Mouse (Mus musculus) limb, embryonic 10.5 days (tissue): ENCODE measurements around the gene Hoxa10. TPM values are rescaled to one million over a fixed set of nuclear protein-coding genes. Genes with fewer than 3 reads are reported as not detected.
A peak's percentile ranks its signal among the peaks of the same experiment; 100 is the strongest.

Experiments
- DNase-seq: peaks from one replicate; pipeline ENCODE4 v3.0.0-alpha.2; 2017; ENCODE audit warnings: low spot score
- H3K27ac ChIP-seq: fragments of 300-500 bp; sonication (generic); 2 replicates; pipeline ENCODE4 v1.5.1; 2016; ENCODE audit warnings: mild to moderate bottlenecking
- H3K27me3 ChIP-seq: fragments of 300-500 bp; sonication (generic); 2 replicates; pipeline ENCODE4 v1.6.1; 2016; ENCODE audit warnings: low read depth, mild to moderate bottlenecking; ENCODE audit not compliant: poor library complexity, severe bottlenecking
- H3K36me3 ChIP-seq: fragments of 300-500 bp; sonication (generic); 2 replicates; pipeline ENCODE4 v1.6.1; 2016; ENCODE audit warnings: mild to moderate bottlenecking, moderate library complexity
- H3K4me1 ChIP-seq: fragments of 300-500 bp; sonication (generic); 2 replicates; pipeline ENCODE4 v1.6.1; 2016
- H3K4me3 ChIP-seq: fragments of 300-500 bp; sonication (generic); 2 replicates; pipeline ENCODE4 v1.5.1; 2016; ENCODE audit warnings: mild to moderate bottlenecking, moderate library complexity
- H3K9me3 ChIP-seq: fragments of 300-500 bp; sonication (generic); replicated peaks from 2 replicates; pipeline ENCODE4 v1.6.1; 2016; ENCODE audit warnings: mild to moderate bottlenecking
- WGBS: fragments of 180-500 bp; shearing (Covaris S2); methylation state at CpG from one replicate; pipeline ENCODE4 v1.1.7; 2016; 5-methylcytosine and 5-hydroxymethylcytosine counted together
- polyA plus RNA-seq: library from polyadenylated mRNA; unstranded; fragments of >200 nt; fragmentation: Nextera tagmentation; extraction: Ambion mirVana; gene quantifications from 2 replicates; pipeline ENCODE4 v1.2.1, GENCODE M21; 2016

The Hoxa10 gene
- polyA plus RNA-seq, 1 experiment from 2014 or later: 195 TPM

DNA sequence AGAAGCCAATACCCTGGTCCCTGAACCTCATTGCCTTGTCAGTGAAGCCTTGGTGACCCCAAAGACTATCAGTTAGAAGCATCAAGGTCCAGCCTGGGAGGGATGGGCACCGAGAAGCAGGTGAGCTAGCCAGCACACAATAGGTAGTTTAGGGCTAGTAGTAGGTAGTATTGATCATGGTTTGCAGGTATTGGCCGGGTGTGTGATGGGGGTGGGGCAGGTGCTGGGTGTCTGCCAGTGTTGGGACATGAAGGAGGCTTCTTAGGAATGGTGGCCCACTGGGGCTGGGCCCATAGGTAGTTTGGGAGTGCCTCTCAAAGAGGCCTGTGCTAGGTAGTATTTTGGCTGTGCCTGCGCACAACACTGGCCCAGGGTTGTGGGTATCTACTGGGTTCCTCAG is 25.6 kb downstream of the Hoxa10 start:
- Histone ChIP-seq H3K4me3 (peak overlapping the region; percentile 90), H3K27me3 (peaks cover 48% of the 10 kb centered on the region), H3K9me3 (no peaks in the 10 kb centered on the region), H3K4me1 (peaks cover 85% of the 10 kb centered on the region), H3K27ac (peak overlapping the region; percentile 99), H3K36me3 (0 out of 2 replicates have a peak, but pooled peaks cover 4% of the 10 kb centered on the region)
- WGBS: 23% methylated on average over 3 of the region's 3 CpGs
- peak; percentile 53 for DNase-seq

DNA sequence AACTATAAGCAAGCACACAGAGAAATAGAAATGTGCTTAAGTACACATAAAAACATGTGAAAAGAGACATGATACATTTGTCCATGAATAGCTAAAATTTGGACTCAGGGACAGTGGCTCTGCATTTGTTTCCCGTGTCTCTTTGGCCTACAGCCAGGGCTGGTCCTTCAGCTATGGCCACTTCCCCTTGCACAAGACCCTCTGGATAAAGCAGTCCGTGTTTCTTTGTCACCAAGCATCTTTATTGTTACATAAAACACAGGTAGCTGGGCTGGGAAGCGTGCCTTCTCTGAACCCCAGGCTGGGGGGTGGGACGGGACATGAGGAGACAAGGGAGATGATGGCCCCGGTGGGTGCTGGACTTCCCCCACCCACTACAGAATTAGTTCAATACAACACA is 26.4 kb downstream of the Hoxa10 start:
- no peaks in the 10 kb centered on the region for H3K9me3 ChIP-seq
- H3K4me1 ChIP-seq: peaks cover 85% of the 10 kb centered on the region
- H3K27me3 ChIP-seq: peaks cover 48% of the 10 kb centered on the region
- 21% methylated on average over 5 of the region's 5 CpGs for WGBS
- peak; percentile 42 for DNase-seq
- peak overlapping the region; percentile 90 for H3K4me3 ChIP-seq
- H3K27ac ChIP-seq: peak overlapping the region; percentile 99
- 0 out of 2 replicates have a peak, but pooled peaks cover 4% of the 10 kb centered on the region for H3K36me3 ChIP-seq

DNA sequence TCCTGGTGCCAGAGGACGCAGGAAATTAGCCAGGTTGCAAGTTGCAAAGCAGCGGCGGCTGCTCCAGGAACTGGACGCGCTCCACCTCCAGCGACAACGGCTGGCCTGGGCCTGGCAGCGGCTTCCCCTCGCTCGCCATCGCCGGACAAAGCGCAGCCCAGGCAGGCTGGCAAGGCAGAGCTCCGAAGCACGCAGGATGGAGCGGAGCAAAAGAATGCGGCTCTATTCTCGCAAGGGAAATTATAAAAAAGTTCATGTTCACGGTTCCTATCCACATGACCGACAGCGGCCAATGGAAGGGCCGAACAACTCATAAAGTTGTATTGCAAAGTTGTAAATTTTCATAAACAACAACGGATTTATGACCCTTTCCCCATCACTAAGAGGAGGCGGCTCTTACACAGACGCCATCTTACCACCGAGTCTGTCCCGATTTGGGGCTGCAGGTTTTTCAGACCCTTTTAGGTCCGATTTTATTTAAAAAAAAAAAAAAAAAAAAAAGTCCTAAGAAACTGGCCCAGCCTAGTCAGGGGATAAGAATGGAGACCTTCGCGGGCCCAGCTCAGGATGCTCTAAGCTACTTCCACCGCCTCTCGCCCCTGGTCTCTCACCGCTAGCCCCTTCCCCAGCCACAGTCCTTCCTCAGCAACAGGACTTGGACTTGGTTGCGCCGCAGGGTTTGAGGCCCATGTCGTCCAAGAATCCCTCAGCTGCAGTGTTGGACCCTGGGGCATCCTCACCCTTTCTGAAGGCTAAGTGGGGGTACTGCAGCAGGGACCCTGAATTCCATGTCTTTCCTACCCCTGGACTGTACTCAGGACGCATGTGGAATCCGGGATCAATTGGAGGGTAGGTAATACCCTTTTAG is 27.3 kb downstream of the Hoxa10 start, which contains the start of the genes Hoxa3 and Gm28308:
TSS of gene Hoxa3 (minus strand) at position 218 of the 868 bp plus-strand sequence.
TSS of gene Gm28308 (minus strand) at position 221 of the 868 bp plus-strand sequence.
- Histone ChIP-seq H3K27ac (peak within 1 kb of the TSS; percentile 99), H3K27me3 (peaks cover 47% of the 10 kb centered on the region), H3K4me1 (peaks cover 85% of the 10 kb centered on the region), H3K36me3 (0 out of 2 replicates have a peak, but pooled peaks cover 4% of the 10 kb centered on the region), H3K9me3 (no peaks in the 10 kb centered on the region), H3K4me3 (peak within 1 kb of the TSS; percentile 90)
- DNase-seq: peak; percentile 85
- 2% methylated on average over 38 of the region's 38 CpGs for WGBS

DNA sequence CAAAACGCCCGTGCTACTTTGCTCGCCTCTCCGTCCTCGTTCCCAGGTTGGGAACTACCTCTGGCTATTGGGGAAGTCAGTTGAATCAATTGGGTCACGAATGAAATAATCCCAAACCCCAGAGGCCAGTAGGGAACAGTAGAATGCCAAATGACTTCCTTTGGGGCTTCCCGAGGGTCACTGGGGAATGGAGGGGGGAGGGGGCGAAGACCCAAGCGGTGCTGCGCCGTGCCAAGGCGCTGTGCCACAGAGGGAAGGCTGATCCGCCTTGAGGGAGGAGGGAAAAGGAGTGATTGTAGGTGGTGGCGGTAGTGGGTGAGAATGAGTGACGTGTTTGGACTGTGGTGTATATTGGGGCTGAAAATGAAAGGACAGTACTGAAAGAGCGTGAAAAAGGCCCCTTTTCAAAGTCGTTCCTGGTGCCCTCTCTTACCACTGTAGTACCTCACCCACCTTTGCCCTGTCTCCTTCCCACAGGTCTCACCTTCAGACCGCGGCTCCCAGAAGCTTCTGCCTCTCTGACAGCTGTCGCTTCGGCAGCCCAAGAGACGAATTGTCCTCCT is 28.0 kb downstream of the Hoxa10 start:
- DNase-seq: peak; percentile 60
- Histone ChIP-seq H3K4me1 (peaks cover 85% of the 10 kb centered on the region), H3K27ac (peak overlapping the region; percentile 99), H3K4me3 (peak overlapping the region; percentile 90), H3K36me3 (0 out of 2 replicates have a peak, but pooled peaks cover 7% of the 10 kb centered on the region), H3K27me3 (peaks cover 45% of the 10 kb centered on the region), H3K9me3 (no peaks in the 10 kb centered on the region)
- 1% methylated on average over 22 of the region's 22 CpGs for WGBS

DNA sequence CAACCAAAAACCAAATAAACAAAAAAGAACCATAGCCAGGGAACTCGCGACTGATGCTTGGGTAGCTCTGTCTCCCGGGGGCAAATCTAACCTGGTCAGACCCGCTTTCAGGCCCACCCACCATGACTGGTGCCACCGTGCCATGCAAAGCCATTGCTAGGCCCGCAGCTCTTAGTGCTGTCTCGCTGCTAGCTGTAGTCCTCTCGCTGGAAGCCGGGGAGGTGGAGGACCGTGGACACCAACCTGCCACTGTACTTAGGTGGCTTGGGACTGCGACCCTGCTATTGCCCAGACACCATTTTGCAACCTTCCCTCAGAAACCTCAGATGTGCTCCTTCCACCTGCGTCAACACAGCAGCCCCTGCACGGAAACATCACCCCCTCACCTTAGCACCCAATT is 28.7 kb downstream of the Hoxa10 start:
- Histone ChIP-seq H3K9me3 (no peaks in the 10 kb centered on the region), H3K4me1 (peaks cover 87% of the 10 kb centered on the region), H3K4me3 (peak overlapping the region; percentile 90), H3K27ac (peak overlapping the region; percentile 99), H3K36me3 (peaks cover 11% of the 10 kb centered on the region; the same call in 1 of the 2 replicates), H3K27me3 (peaks cover 50% of the 10 kb centered on the region)
- peak; percentile 77 for DNase-seq
- WGBS: 1% methylated on average over 13 of the region's 13 CpGs

DNA sequence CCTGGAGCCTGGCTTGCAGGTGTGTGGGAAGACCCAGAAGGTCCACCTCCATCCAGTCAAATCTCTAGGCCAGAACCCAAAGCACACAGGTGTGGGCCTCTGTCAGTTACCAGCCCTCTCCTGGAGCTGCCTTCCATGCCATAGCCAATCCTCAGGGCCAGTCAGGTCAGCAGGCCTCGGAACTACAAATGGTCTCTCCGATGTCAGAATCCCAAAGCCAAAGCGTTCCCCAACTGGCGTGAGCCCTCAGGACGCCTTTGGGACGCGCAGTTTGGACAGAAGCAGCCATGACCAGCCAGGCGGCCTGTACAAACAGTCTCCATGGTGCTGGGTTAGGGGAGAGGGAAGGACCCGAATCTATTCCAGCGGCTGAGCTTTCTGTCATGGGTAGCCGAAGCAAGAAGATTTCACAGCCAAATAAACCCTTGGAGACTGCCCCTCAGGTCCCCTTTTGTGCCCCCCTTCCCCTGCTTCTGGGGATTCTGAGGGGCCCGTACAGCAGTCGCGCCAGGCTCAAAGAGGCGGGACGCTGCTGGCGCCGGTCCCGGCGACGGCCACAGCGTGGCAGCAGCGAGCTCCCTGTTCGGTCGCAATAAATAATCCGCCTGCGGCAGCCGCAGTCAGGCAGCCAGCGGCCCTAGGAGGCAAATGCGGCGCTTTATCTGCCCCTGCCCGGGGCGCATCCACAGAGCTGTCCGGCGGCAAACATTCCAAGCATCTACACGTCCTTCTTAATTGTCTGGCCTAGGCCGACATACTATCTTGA is 29.3 kb downstream of the Hoxa10 start:
- peaks cover 89% of the 10 kb centered on the region for H3K4me1 ChIP-seq
- peak; percentile 89 for DNase-seq
- peak overlapping the region; percentile 99 for H3K27ac ChIP-seq
- H3K27me3 ChIP-seq: peaks cover 51% of the 10 kb centered on the region
- H3K36me3 ChIP-seq: peaks cover 15% of the 10 kb centered on the region; the same call in 1 of the 2 replicates
- H3K9me3 ChIP-seq: no peaks in the 10 kb centered on the region
- WGBS: under 1% methylated on average over 37 of the region's 37 CpGs
- peak overlapping the region; percentile 90 for H3K4me3 ChIP-seq

DNA sequence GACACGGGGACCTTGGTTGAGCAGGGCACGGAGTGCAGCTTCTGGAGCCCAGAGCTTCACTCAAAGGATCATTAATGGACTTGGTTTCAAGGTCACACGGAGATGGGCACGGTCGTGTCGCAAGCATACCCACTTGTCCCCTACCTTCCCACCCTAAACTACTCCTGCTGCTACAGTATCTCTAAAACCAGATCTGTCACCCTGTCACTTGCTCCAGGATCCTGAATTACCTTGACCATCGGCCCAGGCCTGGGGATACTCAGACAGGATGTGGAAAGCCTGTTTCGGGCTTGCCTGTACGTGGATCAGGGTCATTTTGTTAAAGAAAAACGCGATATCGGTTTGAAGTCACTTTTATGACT is 31.0 kb downstream of the Hoxa10 start:
- peaks cover 44% of the 10 kb centered on the region for H3K27me3 ChIP-seq
- peak; percentile 55 for DNase-seq
- H3K27ac ChIP-seq: peak overlapping the region; percentile 99
- peaks cover 28% of the 10 kb centered on the region for H3K36me3 ChIP-seq
- WGBS: 3% methylated on average over 12 of the region's 12 CpGs
- H3K9me3 ChIP-seq: no peaks in the 10 kb centered on the region
- H3K4me3 ChIP-seq: peak overlapping the region; percentile 90
- H3K4me1 ChIP-seq: peaks cover 89% of the 10 kb centered on the region

DNA sequence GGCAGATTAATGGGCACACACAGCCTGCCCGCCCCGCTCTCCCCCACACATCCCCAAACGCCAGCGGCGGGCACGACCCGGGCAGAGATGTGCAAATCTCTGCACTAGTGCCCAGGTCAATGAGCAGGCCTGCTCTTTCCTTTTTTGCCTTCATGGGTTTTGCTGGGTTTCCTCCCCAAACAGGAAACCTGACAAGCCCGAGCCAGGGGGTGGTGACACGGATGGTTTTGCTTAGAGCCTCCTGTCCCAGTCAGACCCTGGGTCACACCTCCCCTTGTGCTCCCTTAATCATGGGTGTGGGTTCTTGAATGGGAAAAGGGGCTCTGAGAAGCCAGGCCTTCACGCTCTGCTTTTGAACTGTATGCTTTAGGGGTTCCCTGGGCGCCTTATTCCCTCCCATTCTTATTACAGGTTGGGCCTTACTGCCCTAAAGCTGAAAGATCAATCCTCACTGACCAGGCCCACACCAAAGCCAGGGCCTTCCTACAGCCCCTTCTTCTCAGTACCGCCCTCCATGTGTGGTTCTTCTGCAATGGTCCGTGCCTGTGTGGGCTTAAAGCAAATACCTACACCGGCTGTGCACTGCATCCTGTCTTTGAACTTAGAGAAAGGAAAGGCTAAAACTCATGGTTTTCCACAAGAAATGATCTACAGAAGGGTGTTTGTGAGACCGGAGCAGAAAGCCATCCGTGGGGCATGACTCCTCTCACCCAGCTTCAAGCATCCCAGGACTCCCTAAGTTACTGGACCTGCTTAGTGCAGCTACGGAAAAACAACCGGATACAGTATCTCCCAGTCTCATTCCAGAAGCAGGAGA is 31.6 kb downstream of the Hoxa10 start:
- Histone ChIP-seq H3K27ac (peak overlapping the region; percentile 99), H3K27me3 (peaks cover 39% of the 10 kb centered on the region), H3K4me1 (peaks cover 89% of the 10 kb centered on the region), H3K9me3 (no peaks in the 10 kb centered on the region), H3K4me3 (peak overlapping the region; percentile 90), H3K36me3 (peaks cover 32% of the 10 kb centered on the region)
- DNase-seq: no peak
- 2% methylated on average over 18 of the region's 18 CpGs for WGBS

DNA sequence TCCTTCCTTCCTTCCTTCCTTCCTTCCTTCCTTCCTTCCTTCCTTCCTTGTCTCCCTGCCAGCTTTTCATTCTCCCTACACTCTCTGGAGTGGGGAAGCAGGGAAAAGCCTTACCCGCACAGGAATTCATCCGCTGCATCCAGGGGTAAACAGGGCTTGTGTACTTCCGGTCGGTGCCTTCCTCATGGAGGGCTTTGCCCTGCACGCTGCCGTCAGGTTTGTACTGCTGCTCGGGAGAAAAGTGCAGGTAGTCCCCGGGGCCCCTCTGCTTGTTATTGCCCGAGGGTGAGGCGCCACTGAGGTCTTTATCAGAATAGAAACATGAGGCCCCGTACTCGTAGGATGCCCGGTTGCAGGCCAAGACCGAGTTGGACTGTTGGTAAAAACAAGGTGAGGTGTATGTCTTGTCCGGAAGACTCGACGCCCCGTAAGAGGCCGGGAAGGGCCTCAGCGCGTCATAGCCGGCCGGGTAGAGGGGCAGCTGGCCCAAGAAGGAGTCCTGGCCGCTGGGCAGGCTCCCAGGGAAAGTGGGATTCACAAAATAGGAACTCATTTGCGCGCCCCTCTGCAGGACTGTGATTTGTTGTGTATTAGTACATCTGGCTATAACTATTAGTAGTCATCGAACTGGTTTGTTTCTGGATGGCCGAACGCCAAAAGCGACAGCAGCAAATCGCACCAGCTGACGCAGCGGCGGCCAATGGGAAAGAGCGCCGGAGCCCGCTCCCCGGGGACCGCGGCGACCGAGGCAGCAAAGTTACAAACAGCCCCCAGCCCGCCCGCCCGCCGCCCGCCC is 32.4 kb downstream of the Hoxa10 start, which contains the start of gene Hoxa6:
TSS of gene Hoxa6 (minus strand) at position 651 of the 796 bp plus-strand sequence.
- peak within 1 kb of the TSS; percentile 99 for H3K27ac ChIP-seq
- H3K27me3 ChIP-seq: peaks cover 44% of the 10 kb centered on the region
- peaks cover 40% of the 10 kb centered on the region for H3K36me3 ChIP-seq
- WGBS: under 1% methylated on average over 47 of the region's 47 CpGs
- no peaks in the 10 kb centered on the region for H3K9me3 ChIP-seq
- H3K4me3 ChIP-seq: peak within 1 kb of the TSS; percentile 90
- peak; percentile 83 for DNase-seq
- H3K4me1 ChIP-seq: peaks cover 91% of the 10 kb centered on the region

DNA sequence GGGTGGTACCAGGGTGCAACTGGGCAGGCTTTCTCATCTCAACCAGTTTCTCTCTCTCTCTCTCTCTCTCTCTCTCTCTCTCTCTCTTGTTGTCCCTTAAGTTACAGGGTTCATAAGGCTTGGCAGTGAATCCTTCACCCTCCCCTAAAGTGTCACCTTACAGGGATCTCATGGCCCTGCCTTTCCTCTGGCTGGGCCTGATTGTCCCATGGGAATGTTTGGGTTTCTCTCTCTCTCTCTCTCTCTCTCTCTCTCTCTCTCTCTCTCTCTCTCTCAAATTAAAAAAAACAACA is 33.0 kb downstream of the Hoxa10 start:
- Histone ChIP-seq H3K27me3 (peaks cover 44% of the 10 kb centered on the region), H3K27ac (peak overlapping the region; percentile 99), H3K4me3 (peak overlapping the region; percentile 90), H3K36me3 (peaks cover 46% of the 10 kb centered on the region), H3K4me1 (peaks cover 98% of the 10 kb centered on the region), H3K9me3 (no peaks in the 10 kb centered on the region)
- DNase-seq: peak; percentile 44

DNA sequence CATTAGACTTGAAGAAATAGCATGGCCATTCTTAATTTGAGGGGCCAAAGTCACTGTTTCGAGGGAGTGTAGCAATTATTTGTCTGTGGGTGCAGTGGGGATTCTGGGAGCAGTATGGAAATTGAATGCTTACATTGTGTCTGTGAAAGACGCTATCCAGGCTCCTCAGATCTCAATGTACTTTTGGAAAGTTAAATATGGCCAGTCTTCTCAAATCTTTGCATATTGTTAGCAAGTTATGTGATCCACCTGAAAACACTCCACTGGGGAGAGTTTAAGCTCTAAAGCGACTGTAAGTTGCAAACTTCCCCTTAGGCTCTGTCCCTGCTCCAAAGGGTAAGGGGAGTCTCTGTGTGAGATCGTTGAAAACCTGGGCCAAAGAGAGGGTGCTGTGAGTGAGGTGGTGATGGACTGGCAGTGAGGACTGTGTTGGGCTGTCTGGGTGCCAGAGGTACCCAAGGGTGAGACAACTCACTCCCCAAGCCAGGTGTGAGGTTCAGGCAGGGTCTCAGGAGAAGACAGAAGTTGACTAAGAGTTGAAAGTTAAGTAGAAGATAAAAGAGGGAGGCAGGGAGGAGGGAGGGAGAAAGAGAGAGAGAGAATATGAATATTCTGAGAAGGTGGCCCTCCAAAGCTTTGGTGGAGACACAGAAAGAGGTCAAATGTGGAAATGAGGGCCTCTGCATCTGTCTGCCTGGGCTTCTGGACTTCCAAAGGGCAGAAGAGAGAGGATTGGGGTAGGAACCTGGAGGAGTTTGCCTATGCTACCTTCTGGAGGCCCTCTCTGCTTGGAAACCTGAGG is 33.6 kb downstream of the Hoxa10 start:
- peak; percentile 56 for DNase-seq
- 4% methylated on average over 4 of the region's 4 CpGs for WGBS
- peaks cover 98% of the 10 kb centered on the region for H3K4me1 ChIP-seq

More for the DNA sequence above, 33.6 kb downstream of the Hoxa10 start:
- Histone ChIP-seq H3K27me3 (peaks cover 43% of the 10 kb centered on the region), H3K9me3 (no peaks in the 10 kb centered on the region), H3K4me3 (peak overlapping the region; percentile 90), H3K27ac (peak overlapping the region; percentile 99), H3K36me3 (peaks cover 50% of the 10 kb centered on the region)
